Mouse (Mus musculus): Measurements from ENCODE around the gene Cdk6. TPM values are rescaled to one million over a fixed set of nuclear protein-coding genes. Genes with fewer than 3 reads are reported as not detected.
"Not testable (repeated sequence)": the region's sequence is repeated elsewhere in the genome, so short reads cannot be mapped to it uniquely, and the experiment has no call there.

The Cdk6 gene
- polyA plus RNA-seq, 1 experiment from 2014 or later = 32.5 TPM

GRCm38 (mm10) chr5:3322052-3322451 is 19.2 kb upstream of the Cdk6 start:
- Histone ChIP-seq H3K36me3 (no peaks in the 10 kb centered on the region), H3K9ac (replicated peaks) (no peak overlapping the region), H3K4me2 (no peak overlapping the region), H3K27ac (no peak overlapping the region), H3K4me1 (replicated peaks) (no peaks in the 10 kb centered on the region), H3K9me3 (no peaks in the 10 kb centered on the region), H3K4me3 (replicated peaks) (no peak overlapping the region), H3K27me3 (no peaks in the 10 kb centered on the region)
- ATAC-seq (ENCODE audit: insufficient number of reproducible peaks, insufficient read depth, low FRiP score, low TSS enrichment, low read depth) = no peak
- 68% methylated on average over 6 of the region's 6 CpGs for WGBS

- Histone ChIP-seq H3K36me3 (no peaks in the 10 kb centered on the region), H3K9ac (replicated peaks) (no peak overlapping the region), H3K9me3 (no peaks in the 10 kb centered on the region), H3K4me3 (replicated peaks) (no peak overlapping the region), H3K27ac (no peak overlapping the region), H3K4me1 (replicated peaks) (no peaks in the 10 kb centered on the region), H3K27me3 (no peaks in the 10 kb centered on the region), H3K4me2 (no peak overlapping the region)
- no peak for ATAC-seq (ENCODE audit: insufficient number of reproducible peaks, insufficient read depth, low FRiP score, low TSS enrichment, low read depth)
- WGBS = 64% methylated on average over 4 of the region's 4 CpGs
Observed at GRCm38 (mm10) chr5:3324116-3324515, 17.2 kb upstream of the Cdk6 start.

- H3K4me3 ChIP-seq (replicated peaks) = no peak overlapping the region
- no peaks in the 10 kb centered on the region for H3K36me3 ChIP-seq
- H3K27ac ChIP-seq = no peak overlapping the region
- H3K4me2 ChIP-seq = no peak overlapping the region
- 60% methylated on average over 1 of the region's 1 CpGs for WGBS
- no peaks in the 10 kb centered on the region for H3K27me3 ChIP-seq
- H3K9ac ChIP-seq (replicated peaks) = no peak overlapping the region
- no peaks in the 10 kb centered on the region for H3K4me1 ChIP-seq (replicated peaks)
- H3K9me3 ChIP-seq = no peaks in the 10 kb centered on the region
- ATAC-seq (ENCODE audit: insufficient number of reproducible peaks, insufficient read depth, low FRiP score, low TSS enrichment, low read depth) = no peak
Observed at GRCm38 (mm10) chr5:3329361-3329760, 11.9 kb upstream of the Cdk6 start.

- Histone ChIP-seq H3K9me3 (no peaks in the 10 kb centered on the region), H3K4me3 (replicated peaks) (no peak overlapping the region), H3K4me1 (replicated peaks) (no peaks in the 10 kb centered on the region), H3K36me3 (no peaks in the 10 kb centered on the region), H3K27ac (no peak overlapping the region), H3K9ac (replicated peaks) (no peak overlapping the region), H3K27me3 (no peaks in the 10 kb centered on the region; the same call in 1 of the 2 replicates), H3K4me2 (no peak overlapping the region)
- ATAC-seq (ENCODE audit: insufficient number of reproducible peaks, insufficient read depth, low FRiP score, low TSS enrichment, low read depth) = no peak
- WGBS = 73% methylated on average over 3 of the region's 3 CpGs
Observed at GRCm38 (mm10) chr5:3330932-3331331, 10.4 kb upstream of the Cdk6 start.

- not testable (repeated sequence) for H3K4me1 ChIP-seq (replicated peaks); H3K4me3 ChIP-seq (replicated peaks); H3K9ac ChIP-seq (replicated peaks); H3K4me2 ChIP-seq; H3K9me3 ChIP-seq; ATAC-seq (ENCODE audit: insufficient number of reproducible peaks, insufficient read depth, low FRiP score, low TSS enrichment, low read depth); H3K27ac ChIP-seq; H3K27me3 ChIP-seq; H3K36me3 ChIP-seq
- WGBS = 85% methylated on average over 4 of the region's 4 CpGs
Observed at GRCm38 (mm10) chr5:3333019-3333418, 8.3 kb upstream of the Cdk6 start.

GRCm38 (mm10) chr5:3340340-3341058 is 786 bp upstream of the Cdk6 start:
- not testable (repeated sequence) for ATAC-seq (ENCODE audit: insufficient number of reproducible peaks, insufficient read depth, low FRiP score, low TSS enrichment, low read depth); H3K9me3 ChIP-seq; H3K4me1 ChIP-seq (replicated peaks); H3K27ac ChIP-seq; H3K36me3 ChIP-seq; H3K27me3 ChIP-seq
- peak overlapping the region; percentile 96 for H3K4me2 ChIP-seq
- peak overlapping the region; percentile 60 for H3K4me3 ChIP-seq (replicated peaks)
- WGBS = under 1% methylated on average over 15 of the region's 15 CpGs
- peak overlapping the region; percentile 72 for H3K9ac ChIP-seq (replicated peaks)

- H3K4me3 ChIP-seq (replicated peaks) = peak overlapping the region; percentile 60
- no peaks in the 10 kb centered on the region for H3K36me3 ChIP-seq
- ATAC-seq (ENCODE audit: insufficient number of reproducible peaks, insufficient read depth, low FRiP score, low TSS enrichment, low read depth) = peak; percentile 37; the same call in 1 of the 2 replicates
- H3K27ac ChIP-seq = peak overlapping the region; percentile 87
- H3K4me2 ChIP-seq = peak overlapping the region; percentile 96
- no peaks in the 10 kb centered on the region for H3K27me3 ChIP-seq
- H3K4me1 ChIP-seq (replicated peaks) = no peaks in the 10 kb centered on the region
- no peaks in the 10 kb centered on the region for H3K9me3 ChIP-seq
- peak overlapping the region; percentile 72 for H3K9ac ChIP-seq (replicated peaks)
- WGBS = under 1% methylated on average over 60 of the region's 60 CpGs
Observed at GRCm38 (mm10) chr5:3341931-3342770, 866 bp downstream of the Cdk6 start.

GRCm38 (mm10) chr5:3342771-3343565 is 1.7 kb downstream of the Cdk6 start:
- ATAC-seq (ENCODE audit: insufficient number of reproducible peaks, insufficient read depth, low FRiP score, low TSS enrichment, low read depth) = peak; percentile 76
- H3K4me2 ChIP-seq = peak overlapping the region; percentile 96
- H3K27me3 ChIP-seq = no peaks in the 10 kb centered on the region
- peak overlapping the region; percentile 60 for H3K4me3 ChIP-seq (replicated peaks)
- H3K36me3 ChIP-seq = no peaks in the 10 kb centered on the region
- under 1% methylated on average over 46 of the region's 46 CpGs for WGBS
- H3K9me3 ChIP-seq = no peaks in the 10 kb centered on the region
- H3K9ac ChIP-seq (replicated peaks) = peak overlapping the region; percentile 72
- no peaks in the 10 kb centered on the region for H3K4me1 ChIP-seq (replicated peaks)
- peak overlapping the region; percentile 87 for H3K27ac ChIP-seq

- under 1% methylated on average over 37 of the region's 37 CpGs for WGBS
- no peaks in the 10 kb centered on the region for H3K36me3 ChIP-seq
Observed at GRCm38 (mm10) chr5:3343566-3344080, 2.3 kb downstream of the Cdk6 start.

GRCm38 (mm10) chr5:3344081-3344631 is 2.9 kb downstream of the Cdk6 start:
- WGBS = under 1% methylated on average over 56 of the region's 58 CpGs
- H3K27ac ChIP-seq = peak overlapping the region; percentile 87
- H3K4me1 ChIP-seq (replicated peaks) = no peaks in the 10 kb centered on the region
- ATAC-seq (ENCODE audit: insufficient number of reproducible peaks, insufficient read depth, low FRiP score, low TSS enrichment, low read depth) = peak; percentile 22; the same call in 1 of the 2 replicates
- H3K27me3 ChIP-seq = no peaks in the 10 kb centered on the region
- no peaks in the 10 kb centered on the region for H3K9me3 ChIP-seq
- peak overlapping the region; percentile 96 for H3K4me2 ChIP-seq
- no peaks in the 10 kb centered on the region for H3K36me3 ChIP-seq
- H3K4me3 ChIP-seq (replicated peaks) = peak overlapping the region; percentile 60
- peak overlapping the region; percentile 72 for H3K9ac ChIP-seq (replicated peaks)

More at GRCm38 (mm10) chr5:3343566-3344080, 2.3 kb downstream of the Cdk6 start:
- peak overlapping the region; percentile 96 for H3K4me2 ChIP-seq
- peak overlapping the region; percentile 72 for H3K9ac ChIP-seq (replicated peaks)
- peak overlapping the region; percentile 60 for H3K4me3 ChIP-seq (replicated peaks)
- no peaks in the 10 kb centered on the region for H3K27me3 ChIP-seq
- no peaks in the 10 kb centered on the region for H3K9me3 ChIP-seq
- peak; percentile 58 for ATAC-seq (ENCODE audit: insufficient number of reproducible peaks, insufficient read depth, low FRiP score, low TSS enrichment, low read depth)
- no peaks in the 10 kb centered on the region for H3K4me1 ChIP-seq (replicated peaks)
- H3K27ac ChIP-seq = peak overlapping the region; percentile 87
